Mouse (Mus musculus): ENCODE measurements around the gene Olfr459.

DNA sequence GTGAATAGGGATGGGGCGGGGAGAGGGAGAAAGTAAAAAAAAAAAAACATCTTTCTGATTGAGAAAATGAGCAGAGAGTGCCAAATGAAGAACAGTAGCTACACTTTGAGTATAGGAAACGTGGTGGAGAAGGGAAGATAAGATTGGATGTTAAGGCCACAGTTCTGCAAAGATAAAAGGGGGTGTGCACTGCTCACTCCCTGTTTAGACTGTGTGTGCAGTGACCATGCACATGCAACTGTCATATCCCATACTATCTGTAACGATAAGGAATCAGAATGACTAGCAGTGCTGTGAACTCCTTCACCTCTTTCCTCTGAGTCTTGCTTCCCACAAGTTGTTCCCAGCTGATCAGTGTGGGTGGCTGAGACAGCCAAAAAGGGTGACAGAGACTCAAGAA, 17.8 kb downstream of the Olfr459 start:
- TF ChIP-seq CTCF (IDR thresholded peaks at IDR 0.05) (no peak), POLR2A (IDR thresholded peaks at IDR 0.05; ENCODE audit: insufficient read depth, low read depth, low read length) (no peak)
